Mouse (Mus musculus): ENCODE results near the gene Tma7.

Tma7 gene

GRCm38 (mm10) chr9:109082124-109082800 is at the start of gene Tma7, which contains the start of gene Ccdc51:
Tma7 (minus strand) TSS chr9:109082587.
Ccdc51 (plus strand) TSS chr9:109082493.
- DNase-seq (ENCODE audit: low spot score): peak; percentile 88

GRCm38 (mm10) chr9:109130076-109130475 is 47.7 kb upstream of the Tma7 start:
- no peak for DNase-seq (ENCODE audit: low spot score)

- no peak for DNase-seq (ENCODE audit: low spot score)
These were observed 45.8 kb upstream of the Tma7 start for GRCm38 (mm10) chr9:109128211-109128610.

GRCm38 (mm10) chr9:109127076-109127475 is 44.7 kb upstream of the Tma7 start:
- no peak for DNase-seq (ENCODE audit: low spot score)

- DNase-seq (ENCODE audit: low spot score): no peak
These were observed 43.1 kb upstream of the Tma7 start for GRCm38 (mm10) chr9:109125481-109125880.

GRCm38 (mm10) chr9:109125043-109125442 is 42.7 kb upstream of the Tma7 start:
- no peak for DNase-seq (ENCODE audit: low spot score)

- no peak for DNase-seq (ENCODE audit: low spot score)
These were observed 41.8 kb upstream of the Tma7 start for GRCm38 (mm10) chr9:109124164-109124563.

- DNase-seq (ENCODE audit: low spot score): peak; percentile 91
These were observed 40.9 kb upstream of the Tma7 start for GRCm38 (mm10) chr9:109123266-109123665.

GRCm38 (mm10) chr9:109122553-109123085 is 40.2 kb upstream of the Tma7 start:
- peak; percentile 66 for DNase-seq (ENCODE audit: low spot score)

GRCm38 (mm10) chr9:109120956-109121355 is 38.6 kb upstream of the Tma7 start:
- no peak for DNase-seq (ENCODE audit: low spot score)

GRCm38 (mm10) chr9:109119571-109119970 is 37.2 kb upstream of the Tma7 start:
- no peak for DNase-seq (ENCODE audit: low spot score)

- DNase-seq (ENCODE audit: low spot score): no peak
These were observed 35.7 kb upstream of the Tma7 start for GRCm38 (mm10) chr9:109118106-109118505.

- DNase-seq (ENCODE audit: low spot score): no peak
These were observed 33.8 kb upstream of the Tma7 start for GRCm38 (mm10) chr9:109116205-109116604.

GRCm38 (mm10) chr9:109114871-109115270 is 32.5 kb upstream of the Tma7 start:
- DNase-seq (ENCODE audit: low spot score): no peak

GRCm38 (mm10) chr9:109114276-109114675 is 31.9 kb upstream of the Tma7 start:
- DNase-seq (ENCODE audit: low spot score): no peak

- no peak for DNase-seq (ENCODE audit: low spot score)
These were observed 30.9 kb upstream of the Tma7 start for GRCm38 (mm10) chr9:109113331-109113730.

- no peak for DNase-seq (ENCODE audit: low spot score)
These were observed 29.2 kb upstream of the Tma7 start for GRCm38 (mm10) chr9:109111591-109111990.

- no peak for DNase-seq (ENCODE audit: low spot score)
These were observed 28.7 kb upstream of the Tma7 start for GRCm38 (mm10) chr9:109111101-109111500.

GRCm38 (mm10) chr9:109110240-109110639 is 27.9 kb upstream of the Tma7 start:
- no peak for DNase-seq (ENCODE audit: low spot score)

- DNase-seq (ENCODE audit: low spot score): peak; percentile 58
These were observed 25.0 kb upstream of the Tma7 start for GRCm38 (mm10) chr9:109107341-109107740.

- no peak for DNase-seq (ENCODE audit: low spot score)
These were observed 23.3 kb upstream of the Tma7 start for GRCm38 (mm10) chr9:109105648-109106047.

- DNase-seq (ENCODE audit: low spot score): peak; percentile 47
These were observed 22.6 kb upstream of the Tma7 start for GRCm38 (mm10) chr9:109105011-109105410.

GRCm38 (mm10) chr9:109104083-109104482 is 21.7 kb upstream of the Tma7 start:
- no peak for DNase-seq (ENCODE audit: low spot score)

- no peak for DNase-seq (ENCODE audit: low spot score)
These were observed 20.9 kb upstream of the Tma7 start for GRCm38 (mm10) chr9:109103250-109103649.

Data from MN1 (cell line).